Mouse (Mus musculus) heart, adult 2 months (tissue): ENCODE data around the gene AI182371.

Experiments used
- CTCF ChIP-seq: fragments of 200-600 bp; IDR thresholded peaks from 2 replicates; pipeline ENCODE4 v1.8.1; 2022; ENCODE audit warnings: antibody characterized with exemption, mild to moderate bottlenecking, moderate library complexity
- EP300 ChIP-seq: fragments of 200-500 bp; IDR thresholded peaks from 2 replicates; pipeline ENCODE4 v1.6.1; 2011; ENCODE audit warnings: low read depth, low read length, control low read depth; ENCODE audit not compliant: insufficient read depth
- POLR2A ChIP-seq: fragments of 200-500 bp; IDR thresholded peaks from 2 replicates; pipeline ENCODE4 v1.6.1; 2011; ENCODE audit warnings: mild to moderate bottlenecking, low read depth, low read length, control low read depth; ENCODE audit not compliant: insufficient read depth

DNA sequence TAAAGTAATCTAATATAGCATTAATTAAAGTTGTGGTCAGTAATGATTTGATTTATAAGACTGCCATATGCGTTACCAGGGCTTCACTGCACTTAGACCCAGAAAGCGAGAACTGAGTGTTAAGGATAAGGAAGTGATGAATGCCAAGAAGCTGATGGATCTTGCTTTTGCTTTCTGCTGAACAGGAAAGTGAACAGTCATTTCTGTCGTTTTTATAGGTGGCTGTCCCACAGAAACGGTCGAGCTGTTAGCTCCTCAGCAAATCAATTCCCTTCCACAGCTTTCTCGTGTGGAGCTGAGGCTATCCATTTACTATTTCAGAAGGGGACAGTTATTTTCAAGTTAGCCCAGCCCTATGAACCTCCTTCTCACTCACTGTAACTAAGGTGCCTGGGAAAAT is 40.4 kb downstream of the AI182371 start:
- TF ChIP-seq POLR2A = no peak
- TF ChIP-seq CTCF = no peak
- TF ChIP-seq EP300 = no peak
